Mouse (Mus musculus) liver, embryonic 14.5 days (tissue): ENCODE data around the gene Tm9sf4.

ENCODE experiments used
- CTCF ChIP-seq: IDR thresholded peaks from 2 replicates; pipeline ENCODE4 v1.5.1; 2016; ENCODE audit warnings: antibody characterized with exemption, low read depth, control low read depth
- EP300 ChIP-seq: IDR thresholded peaks from 2 replicates; pipeline ENCODE4 v1.6.1; 2016; ENCODE audit warnings: antibody characterized with exemption, low read depth

DNA sequence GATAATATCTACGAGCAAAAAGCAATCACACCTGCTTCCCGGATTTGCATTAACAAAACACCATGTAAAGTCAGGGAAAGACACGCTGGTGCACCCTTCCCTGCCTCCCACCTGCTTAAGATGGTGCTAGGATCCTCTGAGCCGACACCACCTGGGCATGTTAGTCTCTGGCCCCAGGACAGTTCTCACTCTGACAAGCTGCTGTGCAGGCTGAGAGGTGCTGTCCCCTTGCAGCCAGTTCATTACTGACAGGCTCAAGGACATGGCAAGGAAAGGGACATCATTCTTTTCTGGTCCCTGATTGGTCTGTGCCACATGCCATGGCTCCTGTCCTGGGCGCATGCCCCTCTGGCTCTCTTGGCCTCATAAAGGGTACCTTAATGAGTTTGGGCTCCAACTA is 67.4 kb downstream of the Tm9sf4 start:
- no peak for TF ChIP-seq CTCF
- TF ChIP-seq EP300 = no peak
